Mouse (Mus musculus) limb, embryonic 14.5 days (tissue): Measurements from ENCODE around the gene Atxn10. TPM values are rescaled to one million over a fixed set of nuclear protein-coding genes. Genes with fewer than 3 reads are reported as not detected.

Experiments
- ATAC-seq: fragments of 200-750 bp; cut with Nextera tagmentation; 2 replicates; pipeline ENCODE4 v1.8.0; 2017; ENCODE audit warnings: low read depth, moderate number of reproducible peaks, moderate TSS enrichment; ENCODE audit not compliant: low FRiP score
- DNase-seq: peaks from one replicate; pipeline ENCODE4 v3.0.0-alpha.2; 2015; ENCODE audit warnings: low spot score
- H3K27ac ChIP-seq: fragments of 300-500 bp; sonication (generic); replicated peaks from 2 replicates; pipeline ENCODE4 v1.5.1; 2014; ENCODE audit warnings: low read depth, mild to moderate bottlenecking, low read length, moderate library complexity, mixed read lengths
- H3K27me3 ChIP-seq: fragments of 300-500 bp; sonication (generic); 2 replicates; pipeline ENCODE4 v1.6.1; 2014; ENCODE audit warnings: low read length, mixed read lengths; ENCODE audit not compliant: control insufficient read depth, insufficient read depth
- H3K36me3 ChIP-seq: fragments of 300-500 bp; sonication (generic); 2 replicates; pipeline ENCODE4 v1.6.1; 2014; ENCODE audit warnings: mild to moderate bottlenecking, low read length, moderate library complexity, mixed read lengths; ENCODE audit not compliant: control insufficient read depth, insufficient read depth
- H3K4me1 ChIP-seq: fragments of 300-500 bp; sonication (generic); 2 replicates; pipeline ENCODE4 v1.6.1; 2014; ENCODE audit warnings: antibody characterized with exemption, low read length, mixed read lengths; ENCODE audit not compliant: control insufficient read depth, insufficient read depth
- H3K4me2 ChIP-seq: fragments of 300-500 bp; sonication (generic); replicated peaks from 2 replicates; pipeline ENCODE4 v1.6.1; 2014; ENCODE audit warnings: low read depth, mild to moderate bottlenecking, low read length, moderate library complexity; ENCODE audit not compliant: severe bottlenecking
- H3K4me3 ChIP-seq: fragments of 300-500 bp; sonication (generic); replicated peaks from 2 replicates; pipeline ENCODE4 v1.5.1; 2014; ENCODE audit warnings: low read length
- H3K9ac ChIP-seq: fragments of 300-500 bp; sonication (generic); 2 replicates; pipeline ENCODE4 v1.6.1; 2014; ENCODE audit warnings: mild to moderate bottlenecking, low read depth, low read length, moderate library complexity; ENCODE audit not compliant: severe bottlenecking
- H3K9me3 ChIP-seq: fragments of 300-500 bp; sonication (generic); 2 replicates; pipeline ENCODE4 v1.6.1; 2016; ENCODE audit warnings: low read length; ENCODE audit not compliant: control insufficient read depth
- POLR2A ChIP-seq: fragments of 200-500 bp; IDR thresholded peaks from 2 replicates; pipeline ENCODE4 v1.8.0; 2012; ENCODE audit warnings: inconsistent platforms, mild to moderate bottlenecking, moderate library complexity, borderline replicate concordance; ENCODE audit not compliant: insufficient read depth, insufficient read length; ENCODE audit errors: extremely low read depth
- WGBS: fragments of 180-500 bp; shearing (Covaris S2); extraction: QIAGEN DNeasy Blood & Tissue Kit; methylation state at CpG from one replicate; pipeline ENCODE4 v1.1.7; 2014; 5-methylcytosine and 5-hydroxymethylcytosine counted together
- polyA plus RNA-seq, 2 experiments: library from polyadenylated mRNA; depleted of rRNA in 1 of 2; stranded (reverse) in 1 of 2; unstranded in 1 of 2; fragments of >200 nt; fragmentation: Nextera tagmentation in 1 of 2; extraction: Ambion mirVana in 1 of 2; gene quantifications; 2 replicates each; pipeline versions ENCODE4 v1.2.1 to v1.2.3; 2012 to 2014

Atxn10 gene
- polyA plus RNA-seq, 2 experiments = 187 to 300 TPM

DNA sequence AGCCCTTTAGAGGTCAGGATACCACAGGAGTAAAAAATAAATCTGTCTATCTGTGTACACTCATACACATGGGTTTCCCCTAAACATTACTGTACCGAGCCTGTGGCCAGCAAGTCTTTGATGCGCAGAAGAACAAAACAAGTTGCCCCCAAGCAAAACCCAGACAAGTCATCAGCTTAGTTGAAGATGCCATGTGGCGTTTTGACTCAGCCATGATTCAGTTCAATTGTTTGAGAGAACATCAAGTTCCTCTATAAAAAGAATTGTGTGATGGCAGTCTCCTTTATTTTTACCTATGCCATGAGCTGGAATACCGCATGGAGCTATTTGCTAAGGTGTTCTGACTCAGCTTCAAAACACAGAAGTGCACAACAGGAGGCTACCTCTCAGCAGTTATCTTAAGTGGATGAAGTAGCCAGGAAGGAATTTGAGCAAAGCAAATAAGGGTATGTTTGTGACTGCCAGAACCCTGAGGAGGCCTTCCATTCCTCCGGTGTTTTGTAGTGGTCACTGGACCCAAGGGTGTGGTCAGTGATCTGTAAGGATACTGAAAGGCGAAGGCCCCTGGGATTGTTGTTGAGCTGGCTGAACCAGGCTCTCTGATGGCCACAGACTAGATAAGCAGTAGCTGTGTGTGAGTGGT, 11.1 kb downstream of the Atxn10 start:
- TF ChIP-seq POLR2A = no peak
- Histone ChIP-seq H3K27me3 (no peaks in the 10 kb centered on the region), H3K4me3 (no peak overlapping the region), H3K4me1 (no peaks in the 10 kb centered on the region), H3K4me2 (no peak overlapping the region), H3K36me3 (no peaks in the 10 kb centered on the region), H3K9me3 (no peaks in the 10 kb centered on the region), H3K27ac (no peak overlapping the region), H3K9ac (no peak overlapping the region)
- 88% methylated on average over 6 of the region's 6 CpGs for WGBS
- no peak for ATAC-seq
- no peak for DNase-seq

GRCm38 (mm10) chr15:85350144-85350543, 14.1 kb downstream of the Atxn10 start:
- Histone ChIP-seq H3K27ac (no peak overlapping the region), H3K4me3 (no peak overlapping the region), H3K27me3 (no peaks in the 10 kb centered on the region), H3K9ac (no peak overlapping the region), H3K36me3 (no peaks in the 10 kb centered on the region), H3K4me2 (no peak overlapping the region), H3K9me3 (no peaks in the 10 kb centered on the region), H3K4me1 (no peaks in the 10 kb centered on the region)
- DNase-seq (no peak), ATAC-seq (no peak)
- WGBS = 94% methylated on average over 2 of the region's 2 CpGs
- no peak for TF ChIP-seq POLR2A

GRCm38 (mm10) chr15:85354060-85354459, 18.0 kb downstream of the Atxn10 start:
- H3K36me3 ChIP-seq = no peaks in the 10 kb centered on the region
- H3K9me3 ChIP-seq = no peaks in the 10 kb centered on the region
- WGBS = 82% methylated on average over 9 of the region's 9 CpGs
- no peak for ATAC-seq
- no peak for DNase-seq
- H3K4me3 ChIP-seq = no peak overlapping the region
- 0 out of 2 replicates have a peak, but pooled peaks cover 11% of the 10 kb centered on the region for H3K4me1 ChIP-seq
- TF ChIP-seq POLR2A = no peak
- no peak overlapping the region for H3K27ac ChIP-seq
- no peak overlapping the region for H3K9ac ChIP-seq
- no peaks in the 10 kb centered on the region for H3K27me3 ChIP-seq
- no peak overlapping the region for H3K4me2 ChIP-seq

- no peak overlapping the region for H3K4me3 ChIP-seq
- no peak overlapping the region for H3K9ac ChIP-seq
- no peak overlapping the region; the same call in 1 of the 2 replicates for H3K27ac ChIP-seq
- 76% methylated on average over 6 of the region's 6 CpGs for WGBS
- DNase-seq (no peak), ATAC-seq (no peak)
- H3K27me3 ChIP-seq = no peaks in the 10 kb centered on the region
- H3K4me2 ChIP-seq = no peak overlapping the region
- 0 out of 2 replicates have a peak, but pooled peaks cover 11% of the 10 kb centered on the region for H3K4me1 ChIP-seq
- no peak for TF ChIP-seq POLR2A
- peaks cover 11% of the 10 kb centered on the region for H3K36me3 ChIP-seq
- H3K9me3 ChIP-seq = no peaks in the 10 kb centered on the region
These were observed 20.1 kb downstream of the Atxn10 start for GRCm38 (mm10) chr15:85356112-85356511.

GRCm38 (mm10) chr15:85357465-85358225, 21.6 kb downstream of the Atxn10 start:
- Histone ChIP-seq H3K4me2 (no peak overlapping the region), H3K9me3 (no peaks in the 10 kb centered on the region), H3K4me1 (0 out of 2 replicates have a peak, but pooled peaks cover 11% of the 10 kb centered on the region), H3K27ac (no peak overlapping the region), H3K27me3 (no peaks in the 10 kb centered on the region), H3K9ac (no peak overlapping the region), H3K36me3 (peaks cover 27% of the 10 kb centered on the region), H3K4me3 (no peak overlapping the region)
- DNase-seq (no peak), ATAC-seq (no peak)
- no peak for TF ChIP-seq POLR2A
- WGBS = 94% methylated on average over 4 of the region's 4 CpGs
